Mouse (Mus musculus) forelimb bud, embryonic 11.5 days (tissue): Measurements from ENCODE around the gene Clta.

Experiments
- DNase-seq: peaks from one replicate; pipeline ENCODE4 v3.0.0-alpha.2; 2012; ENCODE audit warnings: low read depth, low spot score

Gene Clta

DNA sequence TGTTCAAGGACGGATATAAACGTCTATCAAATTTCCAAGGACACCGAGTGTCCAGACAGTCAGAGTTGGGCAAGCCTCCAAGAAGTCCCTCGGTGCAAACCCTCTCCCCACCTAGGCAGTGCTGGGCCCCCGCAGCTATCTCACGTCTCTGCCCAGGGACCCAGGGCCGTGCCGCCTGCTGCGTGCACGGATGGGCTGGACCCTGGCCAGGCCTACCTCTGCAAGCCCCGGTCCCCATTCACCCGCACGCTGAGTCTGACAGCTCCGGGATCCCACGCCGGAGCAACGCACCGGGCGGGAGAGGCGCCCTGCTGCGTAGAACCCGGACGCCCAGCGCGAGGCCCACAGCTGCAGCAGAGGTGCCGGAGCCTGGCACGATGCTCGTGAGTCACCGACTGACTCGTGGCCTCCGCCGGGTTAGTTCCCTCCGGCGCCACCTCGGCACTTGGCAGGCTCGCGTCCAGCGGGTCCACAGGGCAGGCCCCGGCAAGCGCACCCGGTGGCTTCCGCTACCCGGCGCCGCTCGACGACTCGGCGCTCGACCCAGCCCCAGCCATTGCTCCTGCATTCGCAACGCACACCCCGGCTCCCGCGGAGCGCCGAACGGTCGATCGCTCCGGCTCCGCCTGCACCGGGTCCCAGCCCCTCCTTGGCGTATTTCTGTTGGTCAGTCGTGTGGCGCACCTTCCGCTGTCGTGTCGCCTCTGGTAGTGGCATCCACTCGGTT is 68.1 kb downstream of the Clta start:
- DNase-seq: peak; percentile 91

DNA sequence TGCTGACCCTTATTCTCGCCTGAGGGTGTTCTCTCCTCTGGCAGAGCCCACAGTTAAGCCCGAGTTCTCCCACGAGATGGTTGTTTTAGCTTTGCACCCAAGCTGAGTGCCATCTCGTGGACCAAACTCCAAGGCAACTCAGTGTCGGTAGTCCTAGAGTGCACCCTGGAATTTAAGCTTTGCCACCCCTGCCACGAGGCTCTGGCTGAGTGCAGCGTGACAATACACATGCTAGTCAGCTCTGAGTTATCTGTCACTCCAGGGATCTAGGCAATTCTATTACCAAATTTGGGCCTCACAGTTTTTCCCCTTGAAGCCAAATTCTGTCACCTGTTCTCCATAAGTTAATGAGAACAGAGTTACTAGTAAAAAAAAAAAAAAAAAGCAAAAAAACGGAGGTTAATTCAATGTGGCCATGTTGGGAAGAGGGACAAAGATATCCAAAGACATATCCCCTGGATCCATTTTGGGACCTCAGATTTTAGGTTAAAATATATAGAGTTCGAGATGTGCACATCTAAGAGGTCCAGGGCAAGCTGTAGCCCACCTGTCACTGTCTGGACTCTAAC is 68.7 kb downstream of the Clta start:
- no peak for DNase-seq

DNA sequence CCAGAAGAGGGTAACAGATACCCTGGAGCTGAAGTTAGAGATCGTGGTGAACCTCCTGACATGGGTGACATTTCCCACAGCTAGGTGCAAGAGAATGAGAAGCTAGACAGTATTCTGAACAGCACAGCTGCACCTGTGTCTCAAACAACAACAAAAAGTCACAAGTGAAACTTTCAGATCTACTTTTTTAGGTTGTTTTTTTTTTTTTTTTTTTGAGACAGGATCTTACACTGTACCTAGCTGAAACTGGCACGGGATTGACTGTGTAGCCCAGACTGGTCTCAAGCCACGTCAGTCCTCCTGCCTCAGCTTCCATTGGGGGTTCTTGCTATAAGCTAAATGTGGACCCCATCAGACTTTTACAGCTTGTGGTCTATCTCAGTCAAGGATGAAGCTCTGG is 69.5 kb downstream of the Clta start:
- DNase-seq: no peak

- no peak for DNase-seq
Measured at GRCm38 (mm10) chr4:44074422-44074821, 70.2 kb downstream of the Clta start.

DNA sequence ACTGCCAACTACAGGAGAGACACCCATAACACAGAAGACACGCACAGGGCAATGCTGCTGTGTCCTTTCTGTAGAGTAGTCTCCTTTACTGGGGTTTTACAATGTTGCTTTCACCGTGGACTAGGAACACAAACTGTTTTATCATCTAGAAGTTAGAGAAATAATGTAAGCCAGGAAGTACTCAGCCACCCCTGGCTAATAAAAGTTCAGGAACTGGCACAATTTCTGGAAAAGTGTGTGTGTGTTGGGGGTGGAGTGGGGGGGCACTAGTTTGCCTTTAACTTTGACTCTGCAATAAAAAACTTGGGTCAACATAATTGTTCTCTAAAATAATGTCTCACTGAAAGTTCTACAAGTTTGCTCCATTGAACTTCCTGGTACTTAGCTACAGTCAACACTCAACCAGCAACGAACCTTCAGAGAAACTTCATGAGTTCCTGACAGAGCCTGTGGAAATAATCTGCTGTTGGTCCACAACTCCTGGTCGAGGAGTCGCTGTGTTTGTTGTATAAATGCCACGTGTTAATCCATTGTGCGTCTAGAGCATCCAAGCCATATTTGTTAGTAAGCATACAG is 74.2 kb downstream of the Clta start:
- DNase-seq: no peak
